Mouse (Mus musculus): ENCODE measurements around the gene Rbbp5.

The Rbbp5 gene

DNA sequence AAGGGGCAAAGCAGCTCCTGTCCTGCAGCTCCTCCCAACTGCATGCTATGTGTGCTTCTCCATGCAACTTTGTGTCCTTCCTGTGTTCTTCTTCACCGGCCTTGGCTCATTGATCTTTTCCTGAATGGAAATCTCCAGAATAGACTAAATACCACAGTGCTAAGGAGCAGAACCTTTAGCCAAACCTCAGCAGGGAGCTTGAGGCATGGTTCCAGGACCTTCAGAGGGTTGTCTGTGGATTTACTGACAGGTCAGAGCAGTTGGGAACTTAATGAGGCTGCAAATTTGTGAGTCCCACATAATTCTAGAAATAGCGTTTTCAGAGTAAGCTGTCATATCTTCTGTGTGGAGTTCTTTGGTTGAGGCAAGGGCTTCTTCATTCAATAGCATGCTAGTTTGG is 23.4 kb downstream of the Rbbp5 start:
- DNase-seq (ENCODE audit: low read depth, low spot score), result no peak

DNA sequence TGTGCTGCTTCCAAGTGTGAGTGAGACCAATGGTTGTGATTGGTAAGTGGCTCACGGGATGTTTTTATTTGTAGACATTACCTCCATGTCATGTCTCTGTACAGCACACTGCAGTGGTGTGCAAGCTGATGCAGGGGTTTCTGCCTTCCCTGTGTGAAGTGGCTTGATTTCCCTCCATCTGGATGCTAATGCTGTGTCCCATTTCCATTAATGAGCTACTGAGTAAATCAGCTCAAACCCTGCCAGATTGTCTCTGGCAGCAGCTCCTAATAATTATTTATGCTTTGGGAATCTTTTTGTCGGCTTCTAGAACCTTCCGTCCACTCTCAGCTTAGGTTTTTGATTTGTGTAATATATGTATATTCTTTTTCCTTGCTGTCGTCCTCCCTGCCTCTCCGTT is 28.0 kb downstream of the Rbbp5 start:
- DNase-seq (ENCODE audit: low read depth, low spot score), result no peak

DNA sequence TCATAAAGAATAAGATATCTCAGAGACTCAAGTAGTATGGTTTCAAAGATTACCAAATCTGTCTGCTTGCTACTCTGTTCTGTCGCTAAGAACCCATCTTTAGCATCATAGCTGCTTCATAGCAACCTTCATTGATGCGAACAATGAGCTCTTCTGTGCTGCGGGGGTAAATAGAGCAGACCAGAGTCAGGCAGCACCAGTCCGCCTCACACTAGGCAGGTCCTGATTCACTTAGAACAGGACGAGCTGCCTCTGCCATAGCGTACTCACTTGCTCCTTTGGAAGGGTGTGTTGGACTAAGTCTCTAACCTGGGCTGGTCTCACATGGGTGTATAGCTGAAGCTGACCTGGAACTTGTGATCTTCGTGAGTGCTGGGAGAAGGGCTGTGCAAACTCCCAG is 28.9 kb downstream of the Rbbp5 start, which contains the start of gene Tmem81:
Tmem81 (plus strand) TSS at position 173 of the 400 bp plus-strand sequence.
- no peak for DNase-seq (ENCODE audit: low read depth, low spot score)

DNA sequence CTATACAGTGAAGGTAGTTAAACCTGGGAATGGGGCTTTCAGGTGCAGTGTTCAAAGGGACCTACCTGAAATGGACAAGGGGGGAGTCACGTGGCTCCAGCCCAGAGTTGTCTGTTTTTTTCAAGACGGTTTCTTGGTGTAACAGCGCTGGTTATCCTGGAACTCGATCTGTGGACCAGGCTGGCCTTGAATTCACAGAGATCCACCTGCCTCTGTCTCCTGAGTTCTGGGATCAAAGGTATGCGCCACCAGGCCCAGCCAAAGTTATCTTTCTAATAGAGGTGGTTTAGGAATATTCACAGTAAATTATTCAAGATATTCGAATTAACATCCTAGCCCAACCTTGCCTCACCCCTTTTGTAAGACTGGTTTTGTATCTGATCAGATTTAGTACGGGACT is 29.5 kb downstream of the Rbbp5 start:
- no peak for DNase-seq (ENCODE audit: low read depth, low spot score)

DNA sequence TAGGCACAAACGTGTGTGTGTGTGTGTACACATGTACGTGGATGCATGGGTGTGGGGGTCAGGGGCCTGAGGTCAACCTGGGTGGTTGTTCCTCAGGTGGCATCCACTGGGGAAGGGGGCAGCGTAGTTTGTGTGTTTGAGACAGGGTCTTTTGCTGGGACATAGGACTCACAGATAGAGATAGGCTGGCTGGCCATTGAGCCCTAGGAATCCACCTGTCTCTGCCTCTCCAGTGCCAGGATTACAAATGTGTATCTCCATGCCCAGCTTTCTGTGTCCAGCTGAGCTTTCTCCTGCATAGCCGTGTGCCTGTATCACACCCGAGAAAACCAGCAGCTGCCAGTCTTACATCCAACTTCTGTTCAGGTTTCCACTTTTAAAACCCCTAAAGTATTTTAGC is 32.6 kb downstream of the Rbbp5 start:
- no peak for DNase-seq (ENCODE audit: low read depth, low spot score)

DNA sequence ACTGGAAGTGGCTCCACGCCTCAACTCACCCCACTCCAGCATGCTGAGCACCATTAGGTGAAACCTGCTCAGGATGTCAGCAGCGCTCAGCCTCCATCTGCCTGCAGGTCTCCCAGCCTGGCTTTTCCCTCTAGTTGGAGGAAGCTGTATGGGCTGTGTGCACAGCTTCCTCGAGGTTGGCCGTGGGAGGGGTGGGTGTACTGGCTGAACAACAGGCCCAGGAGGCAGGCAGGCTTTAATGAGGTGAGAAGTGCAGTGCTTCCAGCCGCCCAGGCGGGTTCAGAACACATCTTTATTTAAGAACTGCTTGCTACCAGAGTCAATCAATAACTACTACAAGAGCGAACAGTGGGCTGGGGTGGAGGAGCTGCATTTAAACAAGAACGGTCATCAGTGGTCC is 34.4 kb downstream of the Rbbp5 start:
- no peak for DNase-seq (ENCODE audit: low read depth, low spot score)

DNA sequence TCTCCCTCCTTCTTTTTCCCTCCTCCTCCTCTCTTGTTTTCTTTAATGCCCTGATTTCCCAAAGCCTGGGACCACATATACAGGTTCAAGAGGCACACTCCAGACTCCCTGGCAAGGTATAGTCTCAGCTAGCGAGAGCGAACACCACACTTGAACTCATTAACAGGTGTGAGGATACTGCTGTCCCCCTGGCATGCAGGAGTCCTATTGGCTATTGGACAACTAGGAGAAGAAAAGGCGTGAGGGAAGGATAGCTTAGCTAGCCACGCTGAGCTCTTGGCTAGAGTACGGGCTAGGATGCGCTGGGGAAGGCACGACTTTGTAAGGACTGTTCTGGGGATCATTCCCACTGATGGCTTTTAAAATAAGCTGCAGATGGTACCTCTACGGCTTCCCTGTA is 34.9 kb downstream of the Rbbp5 start:
- DNase-seq (ENCODE audit: low read depth, low spot score), result no peak

DNA sequence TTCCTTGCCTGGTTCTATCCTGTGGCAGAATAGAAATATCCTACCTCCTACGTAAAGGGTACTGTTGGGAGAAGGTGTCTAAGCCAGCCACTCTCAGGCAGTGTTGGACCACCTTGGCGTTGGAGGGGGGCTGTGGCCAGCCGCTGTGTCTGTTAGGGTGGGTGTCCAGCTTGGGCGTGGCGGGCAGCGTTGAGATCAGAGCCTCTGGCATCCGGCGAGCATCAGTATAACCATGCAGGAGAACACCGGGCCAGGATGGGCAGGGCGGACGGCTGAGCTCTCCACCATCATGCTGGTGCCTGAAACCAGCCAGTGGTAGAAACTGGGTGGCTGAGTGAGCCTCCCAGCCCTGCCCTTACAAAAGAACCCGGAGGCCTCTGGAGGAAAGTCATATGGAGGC is 38.2 kb downstream of the Rbbp5 start:
- DNase-seq (ENCODE audit: low read depth, low spot score), result no peak

DNA sequence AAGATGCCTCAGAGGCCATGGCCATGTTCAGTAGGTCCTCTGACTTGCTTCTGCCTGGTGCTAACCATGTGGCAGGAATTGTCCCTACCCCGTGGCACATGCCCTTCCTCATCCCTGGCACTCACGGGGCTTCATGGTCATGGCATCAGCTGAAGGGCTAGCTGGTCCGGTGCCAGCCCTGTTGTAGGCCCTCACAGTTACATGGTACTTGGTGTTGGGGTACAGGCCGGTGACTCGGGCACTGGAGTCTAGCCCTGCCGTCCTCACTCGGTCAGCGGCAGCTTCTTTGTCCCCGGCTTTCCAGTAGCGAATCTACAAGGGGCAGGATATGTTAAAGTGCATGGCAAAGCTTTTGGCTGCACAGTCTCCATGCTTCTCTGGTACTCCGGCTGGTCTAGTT is 39.6 kb downstream of the Rbbp5 start:
- no peak for DNase-seq (ENCODE audit: low read depth, low spot score)

DNA sequence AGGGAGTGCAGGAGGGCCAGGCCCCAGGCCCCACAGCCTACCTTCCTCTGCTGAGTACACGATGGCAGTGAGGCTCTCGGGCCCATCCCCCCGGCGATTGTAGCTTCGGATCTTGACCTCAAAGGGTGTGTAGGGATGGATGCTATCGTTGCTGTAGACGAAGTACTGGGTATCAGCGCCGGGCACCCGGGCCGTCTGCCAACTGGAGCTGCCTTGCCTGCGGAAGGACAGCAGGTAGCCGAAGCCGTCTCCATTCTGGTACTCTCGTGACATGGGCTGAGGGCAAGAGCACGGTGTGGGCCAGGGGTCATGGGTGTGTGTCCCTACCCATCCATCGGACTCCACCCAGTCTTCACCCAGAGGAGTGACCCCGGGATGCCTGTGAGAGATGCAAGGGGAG is 41.5 kb downstream of the Rbbp5 start:
- DNase-seq (ENCODE audit: low read depth, low spot score), result no peak

DNA sequence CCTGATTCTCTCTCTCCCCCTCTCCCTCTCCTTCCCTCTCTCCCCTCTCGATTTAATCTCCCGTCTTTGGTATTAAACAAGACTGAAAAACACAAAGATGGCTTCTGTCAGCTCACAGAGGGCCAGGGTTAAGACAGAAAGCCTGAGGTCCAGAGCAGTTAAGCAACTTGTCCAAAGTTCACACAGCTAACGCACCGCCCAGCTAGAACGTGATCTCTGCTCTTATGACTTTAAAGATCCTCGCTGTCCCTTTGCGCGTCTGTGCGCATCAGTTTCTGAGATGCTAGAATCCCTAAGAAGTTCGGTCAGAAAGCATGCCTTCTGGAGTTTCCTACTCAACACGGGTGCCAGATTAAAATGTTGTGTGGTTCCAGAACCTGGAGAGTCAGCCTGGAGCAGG is 42.6 kb downstream of the Rbbp5 start:
- DNase-seq (ENCODE audit: low read depth, low spot score), result no peak

DNA sequence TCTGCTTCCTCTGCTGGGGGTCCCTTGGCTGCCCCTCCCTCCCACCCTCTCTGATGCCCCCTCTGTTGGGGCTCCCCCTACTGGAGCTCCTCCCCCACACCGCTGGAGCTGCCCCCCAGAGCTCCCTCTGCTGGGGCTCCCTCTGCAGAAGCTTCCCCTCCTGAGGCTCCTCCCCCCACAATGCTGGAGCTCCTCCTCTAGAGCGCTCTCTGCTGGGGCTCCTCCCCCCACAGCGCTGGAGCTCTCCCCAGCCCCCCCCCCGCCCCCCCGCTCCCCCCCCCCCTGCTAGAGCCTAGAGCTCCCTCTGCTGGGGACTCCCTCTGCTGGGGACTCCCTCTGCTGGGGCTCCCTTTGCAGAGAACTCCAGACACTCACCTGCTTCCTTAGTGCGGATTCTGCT is 43.6 kb downstream of the Rbbp5 start:
- DNase-seq (ENCODE audit: low read depth, low spot score), result peak; percentile 84

DNA sequence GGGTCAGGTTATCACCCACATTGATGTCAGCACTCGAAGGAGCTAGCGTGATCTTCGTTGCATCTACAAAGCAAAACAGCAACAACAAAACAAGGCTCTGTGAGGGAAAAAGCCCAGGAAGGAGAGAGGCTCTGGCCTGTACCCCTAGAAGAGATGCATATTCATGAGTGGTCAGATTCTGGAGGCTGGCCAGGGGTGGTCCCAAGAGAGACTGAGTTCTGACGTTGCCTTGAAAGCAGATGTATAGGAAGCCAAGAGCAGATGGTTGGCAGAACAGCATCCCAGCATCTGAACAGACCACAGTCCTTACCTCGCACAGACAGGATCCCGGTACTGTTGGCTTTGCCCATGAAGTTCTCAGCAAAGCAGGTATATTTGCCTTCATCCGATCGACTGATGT is 45.9 kb downstream of the Rbbp5 start:
- no peak for DNase-seq (ENCODE audit: low read depth, low spot score)

DNA sequence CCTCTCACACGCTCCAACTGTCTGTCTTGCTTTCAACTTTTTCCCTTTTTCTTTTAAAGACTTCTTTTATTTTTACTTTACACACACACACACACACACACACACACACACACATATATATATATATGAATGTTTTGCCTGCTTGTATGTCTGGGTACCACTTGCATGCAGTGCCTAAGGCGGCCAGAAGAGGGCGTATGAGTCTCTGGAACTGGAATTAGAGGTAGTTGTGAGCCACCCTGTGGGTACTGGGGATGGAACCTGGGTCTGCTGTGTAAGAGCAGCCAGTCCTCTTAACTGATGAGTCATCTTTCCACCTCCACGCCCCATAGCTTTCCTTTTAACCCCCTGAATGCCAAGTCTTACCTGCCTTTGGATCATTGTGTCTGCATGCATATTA is 46.8 kb downstream of the Rbbp5 start:
- peak; percentile 90 for DNase-seq (ENCODE audit: low read depth, low spot score)

DNA sequence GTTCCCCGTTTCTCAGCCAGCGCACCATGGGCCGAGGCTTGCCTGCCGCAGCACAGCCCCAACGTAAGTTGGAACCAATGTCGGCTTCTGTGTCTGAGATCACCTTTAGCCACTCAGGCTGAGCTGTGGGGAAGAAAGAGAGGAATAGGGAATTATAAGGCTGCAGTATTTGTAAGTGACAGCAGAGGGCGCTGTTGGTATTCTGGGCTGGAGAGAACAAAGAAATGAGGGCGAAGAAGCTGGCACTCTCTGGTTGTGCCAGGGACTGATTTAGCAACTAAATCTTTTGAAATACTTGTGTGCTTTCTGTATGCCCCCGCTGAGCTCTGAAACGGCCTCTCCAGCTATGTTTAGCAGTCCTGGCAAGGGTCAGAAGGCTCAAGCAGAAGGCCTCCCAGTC is 48.7 kb downstream of the Rbbp5 start:
- peak; percentile 74 for DNase-seq (ENCODE audit: low read depth, low spot score)

DNA sequence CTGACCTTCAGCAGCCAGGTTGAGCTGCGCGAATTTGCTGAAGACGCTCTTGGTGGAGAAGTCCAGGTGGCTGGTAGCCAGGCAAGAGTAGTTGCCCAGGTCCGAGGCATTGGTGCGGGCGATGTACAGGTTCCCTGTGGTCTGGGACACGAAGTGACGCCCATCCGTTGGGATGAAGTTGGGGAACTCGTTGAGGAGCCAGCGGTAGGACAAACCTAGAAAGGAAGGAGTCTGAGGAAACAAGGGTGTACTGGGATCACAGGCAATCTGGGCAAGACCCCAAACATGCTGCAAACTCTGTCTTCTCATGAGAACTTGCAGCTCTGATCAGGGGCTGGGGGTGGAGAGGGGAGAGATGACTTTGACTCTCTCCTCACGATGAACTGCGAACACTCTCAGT is 50.9 kb downstream of the Rbbp5 start:
- no peak for DNase-seq (ENCODE audit: low read depth, low spot score)

DNA sequence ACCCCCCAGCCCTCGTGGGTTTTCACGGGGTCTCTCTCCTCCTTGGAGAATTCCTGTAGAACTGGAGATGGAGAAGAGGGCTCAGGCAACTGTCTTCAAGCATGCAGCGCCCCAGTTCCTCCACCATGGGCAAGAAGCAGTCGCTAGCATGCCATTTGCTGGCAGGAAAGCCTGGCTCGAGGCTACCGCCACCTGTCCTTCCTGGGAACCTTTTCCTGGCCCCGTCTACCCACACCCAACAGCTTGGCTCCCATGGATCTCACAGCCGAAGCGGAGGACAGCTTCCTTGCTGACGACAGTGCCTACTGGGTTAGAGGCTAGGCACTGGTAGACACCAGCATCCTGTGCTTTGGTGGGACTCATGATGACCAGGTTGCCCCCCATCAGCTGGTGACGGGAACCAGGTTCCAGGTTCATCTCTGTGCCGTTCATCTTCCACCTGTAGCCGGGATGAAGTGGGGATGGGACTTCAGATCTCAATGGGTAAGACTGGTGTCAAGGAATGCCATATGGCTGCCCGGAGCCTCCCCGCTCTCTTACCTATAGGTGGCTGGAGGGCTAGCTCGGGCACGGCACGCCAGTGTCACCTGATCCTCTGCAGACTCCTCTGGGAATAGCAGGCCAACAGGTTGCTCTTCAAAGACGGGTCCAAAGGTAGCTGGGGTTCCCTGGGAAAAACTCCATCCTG is 51.6 kb downstream of the Rbbp5 start:
- DNase-seq (ENCODE audit: low read depth, low spot score), result no peak

DNA sequence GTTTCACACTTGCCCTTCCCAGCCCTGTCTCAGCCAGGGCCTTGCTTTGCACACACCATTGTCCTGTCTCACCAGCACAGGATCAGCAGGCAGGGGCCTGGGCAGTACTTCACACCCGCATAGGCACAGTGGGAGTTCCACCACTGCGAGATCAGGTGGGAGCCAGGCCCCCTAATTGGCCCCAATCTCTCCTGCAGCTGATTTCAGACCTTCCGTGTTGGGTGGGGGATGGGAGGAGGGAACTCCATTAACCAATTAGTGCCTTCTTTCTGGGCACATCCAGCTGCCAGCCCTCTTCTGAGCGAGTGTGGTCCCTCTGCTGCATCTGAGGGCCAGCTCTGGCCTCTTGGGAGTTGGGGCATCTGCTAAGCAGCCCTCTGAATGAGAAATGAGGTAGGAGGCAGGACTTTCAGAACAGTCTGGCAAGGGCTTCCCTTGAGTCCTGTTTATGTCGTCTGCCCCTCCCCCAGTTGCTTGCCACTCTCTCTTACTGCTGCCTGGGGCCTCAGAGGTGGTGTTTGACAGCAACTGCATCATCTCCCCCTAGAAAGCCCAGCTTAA is 53.5 kb downstream of the Rbbp5 start:
- no peak for DNase-seq (ENCODE audit: low read depth, low spot score)

DNA sequence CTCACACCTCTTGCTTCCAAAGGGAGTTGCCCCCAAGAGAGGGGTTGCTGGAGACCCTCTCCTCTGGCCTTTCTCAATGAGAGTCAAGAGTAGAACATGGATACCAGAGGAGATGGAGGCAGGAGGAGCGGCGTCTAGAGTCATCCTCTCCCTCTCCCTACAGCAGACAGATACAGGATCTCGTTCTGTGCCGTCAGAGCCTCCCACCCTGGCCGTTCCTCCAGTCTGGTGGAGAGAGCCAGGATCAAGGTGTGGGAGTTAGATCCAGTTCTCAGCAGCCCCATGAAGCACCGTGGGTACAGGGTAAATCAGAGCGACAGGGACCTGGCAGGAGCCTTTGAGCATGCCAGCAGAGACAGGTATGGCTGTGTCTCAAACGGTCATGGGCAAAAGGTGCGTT is 55.4 kb downstream of the Rbbp5 start:
- DNase-seq (ENCODE audit: low read depth, low spot score), result no peak

DNA sequence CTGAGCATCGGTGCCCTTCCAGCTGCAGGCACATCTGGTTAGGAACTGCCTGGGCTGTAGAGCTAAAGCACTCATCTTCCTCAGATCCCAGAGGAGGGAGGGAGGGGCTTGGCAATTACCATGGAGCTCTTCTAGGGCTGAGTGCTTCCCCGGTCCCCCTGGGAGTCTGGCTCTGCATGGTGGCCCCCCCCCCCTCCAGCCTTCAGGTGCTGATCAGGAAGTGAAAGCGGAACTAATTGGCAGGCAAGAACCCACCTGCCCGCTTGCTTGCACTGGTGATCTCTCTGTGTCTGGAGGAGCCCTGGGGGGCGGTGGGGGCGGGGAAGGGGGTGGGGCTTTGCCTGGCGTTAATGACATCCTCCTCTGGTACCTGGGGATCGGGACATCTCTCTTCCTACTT is 56.7 kb downstream of the Rbbp5 start:
- DNase-seq (ENCODE audit: low read depth, low spot score), result no peak

DNA sequence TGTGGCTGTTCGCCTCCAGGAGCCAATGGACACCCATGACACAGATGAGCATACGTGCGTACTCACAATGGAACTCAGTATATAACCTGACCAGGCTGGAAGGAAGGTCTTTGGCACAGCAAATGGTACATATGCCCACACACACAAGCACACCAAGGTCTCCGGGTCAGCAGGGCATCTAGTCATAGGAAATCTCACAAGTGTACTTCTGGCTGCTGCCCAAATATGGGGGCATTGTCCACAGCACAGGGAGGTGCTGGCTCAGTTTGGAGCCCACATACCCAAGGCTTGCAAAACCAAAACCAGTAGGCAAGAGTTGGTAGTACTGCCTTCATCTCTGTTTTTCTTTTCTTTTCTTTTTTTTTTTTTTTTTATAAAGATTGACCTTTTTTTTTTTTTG is 58.4 kb downstream of the Rbbp5 start:
- no peak for DNase-seq (ENCODE audit: low read depth, low spot score)

DNA sequence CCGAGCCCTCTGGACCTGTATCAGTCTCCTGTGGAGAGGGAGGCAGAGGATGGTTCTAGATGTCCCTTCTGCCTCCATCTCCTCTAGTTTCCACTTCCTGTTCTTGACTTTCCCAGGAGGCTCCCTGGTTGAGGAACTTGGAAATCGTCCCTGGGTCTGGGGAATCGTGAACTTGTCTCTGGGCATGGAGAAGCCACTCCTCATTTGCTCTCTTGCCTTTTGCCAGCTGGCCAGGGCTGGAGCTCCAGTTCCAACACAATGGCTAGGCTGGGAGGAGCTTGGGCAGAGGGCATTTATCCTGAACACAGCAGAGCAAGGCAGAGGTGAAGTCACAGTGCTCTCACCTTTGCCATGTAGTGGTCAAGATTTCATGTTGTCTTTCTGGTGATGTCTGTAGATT is 59.3 kb downstream of the Rbbp5 start:
- DNase-seq (ENCODE audit: low read depth, low spot score), result no peak

DNA sequence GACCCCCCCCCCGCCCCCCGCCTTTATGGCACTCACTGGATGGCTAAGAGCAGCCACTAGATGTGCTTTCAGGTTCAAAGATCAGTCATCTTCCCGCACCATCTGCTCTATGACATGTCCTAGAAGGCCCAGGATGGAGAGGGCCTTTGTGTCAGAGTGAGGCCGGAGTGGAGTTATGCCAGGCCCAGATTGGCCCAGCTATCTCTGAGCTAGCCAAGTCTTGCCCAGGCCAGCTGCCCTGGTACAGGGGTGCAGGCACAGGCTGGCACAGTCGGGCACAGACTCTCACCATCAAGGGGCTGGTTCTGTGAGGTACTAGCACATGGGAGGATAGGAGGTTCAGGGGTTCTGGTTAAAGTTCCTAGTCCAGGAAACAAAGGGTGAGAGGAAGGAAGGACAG is 60.6 kb downstream of the Rbbp5 start:
- DNase-seq (ENCODE audit: low read depth, low spot score), result no peak

DNA sequence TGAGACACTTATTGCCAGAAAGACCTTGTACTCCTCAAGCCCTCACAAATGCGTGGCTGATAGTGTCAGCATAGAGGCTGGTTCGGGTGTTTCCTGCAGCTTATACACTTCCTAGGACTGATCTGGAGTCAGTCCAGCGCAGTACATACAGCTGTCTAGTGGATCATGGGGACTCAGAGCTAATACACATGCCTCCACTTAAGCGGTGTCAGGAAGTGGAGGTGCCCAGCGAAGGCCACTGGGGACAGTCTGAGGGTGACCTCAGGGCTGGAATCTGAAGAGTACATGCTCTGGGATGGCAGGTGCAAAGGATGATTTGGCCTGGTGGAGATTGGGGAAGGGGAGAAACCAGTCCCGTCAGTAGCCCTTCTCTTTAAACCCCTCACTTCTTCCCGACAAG is 63.5 kb downstream of the Rbbp5 start:
- DNase-seq (ENCODE audit: low read depth, low spot score), result no peak
